Mouse (Mus musculus): ENCODE results near the gene Pear1. TPM values are rescaled to one million over a fixed set of nuclear protein-coding genes. Genes with fewer than 3 reads are reported as not detected.

The Pear1 gene
- polyA plus RNA-seq, 1 experiment = 0.06 TPM

DNA sequence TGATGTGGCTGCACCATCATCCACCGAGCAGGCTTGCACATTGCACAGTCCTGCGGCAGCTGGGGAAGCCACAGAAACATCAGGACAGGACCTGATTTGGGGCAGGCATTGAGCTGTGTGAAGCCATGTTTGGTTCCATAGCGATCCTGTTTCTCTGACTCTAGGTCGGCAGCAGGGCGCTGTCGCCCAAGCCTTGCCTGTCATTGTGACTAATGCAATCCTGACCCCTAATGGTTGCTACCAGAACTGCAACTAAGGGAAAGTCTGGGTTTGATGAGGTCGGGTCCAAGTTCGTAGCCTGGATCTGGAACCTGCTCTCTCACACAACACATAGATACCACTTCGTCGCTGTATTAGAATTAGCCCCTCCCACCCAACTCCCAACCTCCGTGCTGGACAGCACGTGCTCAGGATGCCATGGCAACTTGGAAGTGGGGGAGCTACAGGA lies 7.4 kb downstream of the Pear1 start:
- H3K36me3 ChIP-seq (ENCODE audit: control insufficient read depth) = no peaks in the 10 kb centered on the region
- TF ChIP-seq TAL1 (IDR thresholded peaks at IDR 0.05; ENCODE audit: low read length) (no peak), GATA1 (IDR thresholded peaks at IDR 0.05; ENCODE audit: low read length) (no peak)
- peaks cover 2% of the 10 kb centered on the region; the same call in 1 of the 2 replicates for H3K4me1 ChIP-seq (ENCODE audit: control insufficient read depth)
- H3K9me3 ChIP-seq (ENCODE audit: control insufficient read depth, low read length) = no peaks in the 10 kb centered on the region
- no peak overlapping the region for H3K4me3 ChIP-seq (replicated peaks)
- peaks cover 14% of the 10 kb centered on the region for H3K27me3 ChIP-seq (ENCODE audit: control insufficient read depth)

DNA sequence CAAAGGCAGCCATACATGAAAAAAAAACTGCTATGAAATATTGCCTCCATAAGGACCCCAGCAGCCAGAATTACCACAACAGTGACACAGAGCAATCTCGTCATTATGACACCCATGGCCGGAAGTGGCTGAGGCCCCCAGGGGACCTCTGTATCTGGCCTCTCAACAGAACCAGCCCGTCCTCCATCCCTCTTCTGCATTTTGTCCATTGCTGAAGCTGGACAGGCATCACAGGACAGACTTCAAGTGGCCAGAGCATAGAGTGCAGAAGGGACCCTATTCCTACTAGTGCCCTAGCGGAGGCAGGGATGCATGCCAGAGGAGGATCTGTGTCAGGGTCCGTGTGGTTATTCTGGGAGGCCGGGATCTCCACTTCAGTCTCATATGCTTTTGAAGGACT lies 7.9 kb downstream of the Pear1 start:
- Histone ChIP-seq H3K27me3 (ENCODE audit: control insufficient read depth) (peaks cover 19% of the 10 kb centered on the region), H3K4me1 (ENCODE audit: control insufficient read depth) (peaks cover 2% of the 10 kb centered on the region; the same call in 1 of the 2 replicates), H3K9me3 (ENCODE audit: control insufficient read depth, low read length) (no peaks in the 10 kb centered on the region), H3K4me3 (replicated peaks) (no peak overlapping the region), H3K36me3 (ENCODE audit: control insufficient read depth) (no peaks in the 10 kb centered on the region)
- no peak for TF ChIP-seq TAL1 (IDR thresholded peaks at IDR 0.05; ENCODE audit: low read length)

DNA sequence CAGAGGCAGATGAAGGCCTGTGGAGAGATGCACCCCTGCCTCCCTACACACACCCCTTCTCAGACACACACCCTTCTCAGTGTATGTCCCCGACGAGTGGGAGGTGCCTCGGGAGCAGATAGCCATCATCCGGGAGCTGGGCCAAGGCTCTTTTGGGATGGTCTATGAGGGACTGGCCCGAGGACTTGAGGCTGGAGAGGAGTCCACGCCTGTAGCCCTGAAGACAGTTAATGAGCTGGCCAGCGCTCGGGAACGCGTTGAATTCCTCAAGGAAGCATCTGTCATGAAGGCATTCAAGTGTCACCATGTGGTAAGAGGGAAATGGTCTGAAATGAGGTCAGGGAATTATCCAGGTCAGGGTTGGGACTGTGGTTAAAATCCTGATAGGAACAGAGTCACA lies 11.2 kb downstream of the Pear1 start:
- Histone ChIP-seq H3K4me1 (ENCODE audit: control insufficient read depth) (peaks cover 4% of the 10 kb centered on the region; the same call in 1 of the 2 replicates), H3K9me3 (ENCODE audit: control insufficient read depth, low read length) (no peaks in the 10 kb centered on the region), H3K4me3 (replicated peaks) (no peak overlapping the region), H3K27me3 (ENCODE audit: control insufficient read depth) (peaks cover 46% of the 10 kb centered on the region), H3K36me3 (ENCODE audit: control insufficient read depth) (no peaks in the 10 kb centered on the region)
- TF ChIP-seq GATA1 (IDR thresholded peaks at IDR 0.05; ENCODE audit: low read length) = no peak
- no peak for TF ChIP-seq TAL1 (IDR thresholded peaks at IDR 0.05; ENCODE audit: low read length)

DNA sequence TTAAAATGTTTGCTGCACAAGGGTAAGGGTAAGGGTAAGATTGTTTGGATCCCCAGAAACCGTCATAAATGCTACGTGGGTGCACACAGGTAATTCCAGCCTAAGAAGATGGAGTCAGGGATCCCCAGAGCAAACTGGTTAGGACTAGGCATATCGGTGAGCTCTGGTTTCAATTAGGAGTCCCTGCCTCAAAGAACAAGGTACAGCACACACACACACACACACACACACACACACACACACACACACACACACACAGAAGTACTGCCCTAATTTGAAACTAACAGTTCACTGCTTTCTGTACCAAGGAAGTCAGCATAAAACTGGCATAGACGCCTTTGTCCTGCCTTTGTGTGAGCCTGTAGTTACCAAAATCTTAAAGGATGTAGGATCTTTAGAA lies 11.7 kb downstream of the Pear1 start:
- no peak for TF ChIP-seq TAL1 (IDR thresholded peaks at IDR 0.05; ENCODE audit: low read length)
- no peak for TF ChIP-seq GATA1 (IDR thresholded peaks at IDR 0.05; ENCODE audit: low read length)
- Histone ChIP-seq H3K27me3 (ENCODE audit: control insufficient read depth) (peaks cover 41% of the 10 kb centered on the region), H3K36me3 (ENCODE audit: control insufficient read depth) (no peaks in the 10 kb centered on the region), H3K4me1 (ENCODE audit: control insufficient read depth) (peaks cover 4% of the 10 kb centered on the region; the same call in 1 of the 2 replicates), H3K9me3 (ENCODE audit: control insufficient read depth, low read length) (no peaks in the 10 kb centered on the region), H3K4me3 (replicated peaks) (no peak overlapping the region)

DNA sequence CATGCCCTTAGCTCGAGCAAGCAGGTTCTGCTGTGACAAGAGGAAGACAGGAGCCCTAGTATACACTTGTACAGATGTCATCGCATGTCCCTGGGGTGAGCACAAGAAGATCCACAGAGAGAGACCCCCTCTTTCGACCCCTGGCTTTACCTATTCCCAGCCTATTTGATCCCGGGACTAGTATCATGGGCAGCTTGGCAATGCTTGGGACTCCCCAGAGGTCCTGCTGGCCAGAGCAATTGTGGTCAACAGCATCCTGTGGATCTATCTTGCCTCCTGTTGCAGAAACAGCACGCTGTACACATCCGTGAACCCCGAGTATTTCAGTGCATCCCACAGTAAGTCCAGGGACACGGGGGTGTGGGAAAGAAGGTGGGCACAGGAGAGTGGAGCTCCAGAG lies 12.8 kb downstream of the Pear1 start:
- no peaks in the 10 kb centered on the region for H3K9me3 ChIP-seq (ENCODE audit: control insufficient read depth, low read length)
- no peak overlapping the region for H3K4me3 ChIP-seq (replicated peaks)
- TF ChIP-seq GATA1 (IDR thresholded peaks at IDR 0.05; ENCODE audit: low read length) (no peak), TAL1 (IDR thresholded peaks at IDR 0.05; ENCODE audit: low read length) (no peak)
- peaks cover 46% of the 10 kb centered on the region for H3K27me3 ChIP-seq (ENCODE audit: control insufficient read depth)
- H3K36me3 ChIP-seq (ENCODE audit: control insufficient read depth) = no peaks in the 10 kb centered on the region
- peaks cover 3% of the 10 kb centered on the region; the same call in 1 of the 2 replicates for H3K4me1 ChIP-seq (ENCODE audit: control insufficient read depth)

DNA sequence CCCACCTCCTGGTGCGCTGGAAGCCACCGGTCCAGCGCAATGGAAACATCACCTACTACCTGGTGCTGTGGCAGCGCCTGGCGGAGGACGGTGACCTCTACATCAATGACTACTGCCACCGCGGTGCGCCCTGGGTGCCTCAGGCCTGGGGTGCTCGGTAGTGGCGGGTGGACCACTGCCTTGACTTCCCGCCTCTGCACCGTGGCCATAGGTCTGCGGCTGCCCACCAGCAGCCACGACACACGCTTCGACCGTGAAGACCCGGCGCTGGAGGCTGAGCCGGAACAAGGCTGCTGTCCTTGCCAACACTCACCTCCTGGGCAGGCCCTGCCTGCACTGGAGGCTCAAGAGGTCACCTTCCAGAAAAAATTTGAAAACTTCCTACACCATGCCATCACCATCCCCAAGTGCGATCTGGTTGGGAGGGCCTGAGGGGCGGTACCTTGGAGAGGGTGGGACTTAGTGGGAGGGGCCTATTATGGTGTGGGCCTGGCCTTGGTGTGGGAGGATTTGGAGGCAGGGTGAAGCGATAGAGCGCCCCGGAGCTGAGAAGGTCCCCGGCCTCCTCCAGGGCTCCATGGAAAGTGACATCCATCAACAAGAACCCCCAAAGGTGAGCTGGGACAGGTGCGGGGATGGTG lies 14.7 kb downstream of the Pear1 start:
- H3K27me3 ChIP-seq (ENCODE audit: control insufficient read depth) = peaks cover 61% of the 10 kb centered on the region
- no peak overlapping the region for H3K4me3 ChIP-seq (replicated peaks)
- no peaks in the 10 kb centered on the region for H3K9me3 ChIP-seq (ENCODE audit: control insufficient read depth, low read length)
- TF ChIP-seq GATA1 (IDR thresholded peaks at IDR 0.05; ENCODE audit: low read length) (no peak), TAL1 (IDR thresholded peaks at IDR 0.05; ENCODE audit: low read length) (no peak)
- H3K36me3 ChIP-seq (ENCODE audit: control insufficient read depth) = no peaks in the 10 kb centered on the region
- peaks cover 3% of the 10 kb centered on the region; the same call in 1 of the 2 replicates for H3K4me1 ChIP-seq (ENCODE audit: control insufficient read depth)

DNA sequence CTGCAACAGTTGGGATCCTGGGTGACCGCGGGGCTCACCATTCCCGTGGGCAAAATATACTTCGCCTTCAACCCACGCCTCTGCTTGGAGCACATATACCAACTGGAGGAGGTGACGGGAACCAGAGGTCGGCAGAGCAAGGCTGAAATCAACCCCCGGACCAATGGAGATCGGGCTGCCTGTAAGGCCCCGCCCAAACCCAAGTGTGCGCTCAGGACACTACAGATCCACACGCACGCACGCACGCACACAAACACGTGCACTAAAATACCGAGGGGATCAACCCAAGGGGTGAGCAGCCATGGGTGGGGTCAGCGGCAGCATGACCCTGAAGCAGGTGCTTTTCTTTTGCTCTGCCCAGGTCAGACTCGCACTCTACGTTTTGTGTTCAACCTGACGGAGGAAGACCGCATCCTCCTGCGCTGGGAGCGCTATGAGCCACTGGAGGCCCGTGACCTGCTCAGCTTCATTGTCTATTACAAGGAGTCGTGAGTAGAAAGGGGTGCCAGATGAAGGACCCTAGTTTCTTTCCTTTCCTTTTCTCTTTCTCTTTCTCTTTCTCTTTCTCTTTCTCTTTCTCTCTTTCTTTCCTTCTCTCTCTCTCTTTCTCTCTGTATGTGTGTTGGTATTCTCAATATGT lies 19.9 kb downstream of the Pear1 start:
- H3K36me3 ChIP-seq (ENCODE audit: control insufficient read depth) = no peaks in the 10 kb centered on the region
- peaks cover 75% of the 10 kb centered on the region for H3K27me3 ChIP-seq (ENCODE audit: control insufficient read depth)
- no peaks in the 10 kb centered on the region for H3K9me3 ChIP-seq (ENCODE audit: control insufficient read depth, low read length)
- H3K4me3 ChIP-seq (replicated peaks) = no peak overlapping the region
- no peaks in the 10 kb centered on the region for H3K4me1 ChIP-seq (ENCODE audit: control insufficient read depth)
- no peak for TF ChIP-seq TAL1 (IDR thresholded peaks at IDR 0.05; ENCODE audit: low read length)
- TF ChIP-seq GATA1 (IDR thresholded peaks at IDR 0.05; ENCODE audit: low read length) = no peak

DNA sequence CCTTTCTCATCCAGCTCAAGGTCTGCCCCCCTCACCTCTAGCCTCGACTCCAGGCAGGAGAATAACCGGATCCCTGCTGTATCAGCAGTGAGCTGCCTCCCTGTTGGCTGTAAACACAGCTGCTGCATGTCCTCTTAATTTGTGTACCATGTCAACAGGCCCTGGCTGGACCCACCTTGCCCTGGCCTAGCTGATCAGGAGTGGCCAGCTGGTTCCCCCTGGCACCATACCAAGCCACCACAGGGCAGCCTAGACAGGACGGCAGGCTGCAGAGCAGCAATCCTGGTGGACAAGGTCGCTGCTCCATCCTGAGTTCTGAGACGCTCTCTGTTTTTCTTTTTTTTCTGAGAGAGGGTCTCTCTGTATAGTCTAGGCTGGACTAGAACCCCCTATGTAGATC lies 22.4 kb downstream of the Pear1 start:
- no peaks in the 10 kb centered on the region for H3K36me3 ChIP-seq (ENCODE audit: control insufficient read depth)
- no peaks in the 10 kb centered on the region for H3K4me1 ChIP-seq (ENCODE audit: control insufficient read depth)
- H3K27me3 ChIP-seq (ENCODE audit: control insufficient read depth) = peaks cover 86% of the 10 kb centered on the region
- H3K4me3 ChIP-seq (replicated peaks) = no peak overlapping the region
- no peak for TF ChIP-seq TAL1 (IDR thresholded peaks at IDR 0.05; ENCODE audit: low read length)
- no peak for TF ChIP-seq GATA1 (IDR thresholded peaks at IDR 0.05; ENCODE audit: low read length)
- no peaks in the 10 kb centered on the region for H3K9me3 ChIP-seq (ENCODE audit: control insufficient read depth, low read length)

DNA sequence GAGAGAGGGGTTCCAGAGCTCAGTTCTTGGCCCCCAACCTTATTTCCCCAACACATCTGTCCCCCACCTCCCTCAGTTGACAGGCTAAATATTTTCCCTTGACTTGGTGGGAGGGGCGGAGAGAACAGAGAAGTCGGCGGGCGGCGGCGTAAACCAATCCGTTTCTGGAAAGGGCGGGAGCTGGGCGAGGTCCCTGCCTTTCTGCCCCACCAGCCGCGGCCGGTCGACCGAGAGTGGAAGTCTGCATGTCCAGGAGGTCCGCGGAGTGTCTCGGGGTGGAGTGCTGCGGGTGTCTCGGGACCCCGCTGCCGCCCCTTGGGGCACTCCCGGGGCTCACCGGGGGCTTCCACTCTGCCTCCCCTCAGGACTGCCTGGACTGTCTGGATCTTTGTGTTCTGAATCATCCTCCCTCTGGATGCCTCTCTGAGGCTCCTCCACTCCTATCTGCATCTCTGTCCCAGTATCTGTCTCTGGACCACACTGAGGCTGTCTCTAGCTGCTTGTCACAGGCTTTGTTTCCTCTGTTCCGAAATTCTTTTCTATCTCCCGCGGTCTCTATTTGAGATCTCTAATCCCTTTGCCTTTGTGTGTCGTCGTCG lies 27.3 kb downstream of the Pear1 start, which contains the start of gene Insrr:
Insrr (plus strand) TSS at position 216 of the 599 bp plus-strand sequence.
- no peak within 1 kb of the TSS for H3K4me3 ChIP-seq (replicated peaks)
- H3K9me3 ChIP-seq (ENCODE audit: control insufficient read depth, low read length) = peaks cover 3% of the 10 kb centered on the region; the same call in 1 of the 2 replicates
- H3K4me1 ChIP-seq (ENCODE audit: control insufficient read depth) = peaks cover 4% of the 10 kb centered on the region
- H3K36me3 ChIP-seq (ENCODE audit: control insufficient read depth) = no peaks in the 10 kb centered on the region
- H3K27me3 ChIP-seq (ENCODE audit: control insufficient read depth) = peaks cover 94% of the 10 kb centered on the region
- TF ChIP-seq TAL1 (IDR thresholded peaks at IDR 0.05; ENCODE audit: low read length) (no peak), GATA1 (IDR thresholded peaks at IDR 0.05; ENCODE audit: low read length) (no peak)
